Mouse (Mus musculus) myocyte (in vitro differentiated cells): ENCODE data around the gene Gm10717.
"Not testable (repeated sequence)": the region's sequence is repeated elsewhere in the genome, so short reads cannot be mapped to it uniquely, and the experiment has no call there.

Source experiments
- CEBPB ChIP-seq: IDR thresholded peaks from 2 replicates; pipeline ENCODE4 v1.6.1; 2011; ENCODE audit warnings: mild to moderate bottlenecking, moderate library complexity; ENCODE audit not compliant: poor library complexity, insufficient read depth, severe bottlenecking
- POLR2A ChIP-seq: IDR thresholded peaks from one replicate; pipeline ENCODE4 v1.6.1; 2011; ENCODE audit warnings: low read depth, mild to moderate bottlenecking, control low read depth, moderate library complexity; ENCODE audit not compliant: insufficient read length
- TCF12 ChIP-seq: IDR thresholded peaks from one replicate; pipeline ENCODE4 v1.6.1; 2011; ENCODE audit warnings: mild to moderate bottlenecking, control low read depth; ENCODE audit not compliant: poor library complexity, insufficient read depth, severe bottlenecking

DNA sequence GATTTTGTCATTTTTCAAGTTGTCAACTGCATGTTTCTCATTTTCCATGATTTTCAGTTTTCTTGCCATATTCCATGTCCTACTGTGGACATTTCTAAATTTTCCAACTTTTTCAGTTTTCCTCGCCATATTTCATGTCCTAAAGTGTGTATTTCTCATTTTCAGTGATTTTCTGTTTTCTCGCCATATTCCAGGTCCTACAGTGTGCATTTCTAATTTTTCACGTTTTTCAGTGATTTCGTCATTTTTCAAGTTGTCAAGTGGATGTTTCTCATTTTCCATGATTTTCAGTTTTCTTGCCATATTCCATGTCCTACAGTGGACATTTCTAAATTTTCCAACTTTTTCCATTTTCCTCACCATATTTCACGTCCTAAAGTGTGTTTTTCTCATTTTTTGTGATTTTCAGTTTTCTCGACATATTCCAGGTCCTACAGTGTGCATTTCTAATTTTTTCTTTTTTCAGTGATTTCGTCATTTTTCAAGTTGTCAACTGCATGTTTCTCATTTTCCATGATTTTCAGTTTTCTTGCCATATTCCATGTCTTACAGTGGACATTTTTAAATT, 13.1 kb upstream of the Gm10717 start:
- TF ChIP-seq POLR2A, CEBPB, TCF12: not testable (repeated sequence)
